Mouse (Mus musculus) kidney, postnatal 0 days (tissue): ENCODE results near the gene Nmur1. TPM values are rescaled to one million over a fixed set of nuclear protein-coding genes. Genes with fewer than 3 reads are reported as not detected.

Experiments
- ATAC-seq: fragments of 200-750 bp; cut with Nextera tagmentation; replicated peaks from 2 replicates; pipeline ENCODE4 v1.8.0; 2017; ENCODE audit warnings: low read depth, moderate number of reproducible peaks, moderate TSS enrichment, moderate library complexity; ENCODE audit not compliant: low FRiP score
- DNase-seq: peaks from one replicate; pipeline ENCODE4 v3.0.0-alpha.2; 2016; ENCODE audit warnings: low spot score
- H3K27ac ChIP-seq: fragments of 300-500 bp; sonication (generic); 2 replicates; pipeline ENCODE4 v1.5.1; 2014; ENCODE audit warnings: mild to moderate bottlenecking
- H3K27me3 ChIP-seq: fragments of 300-500 bp; sonication (generic); 2 replicates; pipeline ENCODE4 v1.6.1; 2014; ENCODE audit warnings: low read length, mixed read lengths; ENCODE audit not compliant: insufficient read depth
- H3K36me3 ChIP-seq: fragments of 300-500 bp; sonication (generic); 2 replicates; pipeline ENCODE4 v1.6.1; 2014; ENCODE audit warnings: low read length, mixed read lengths; ENCODE audit not compliant: insufficient read depth
- H3K4me1 ChIP-seq: fragments of 300-500 bp; sonication (generic); replicated peaks from 2 replicates; pipeline ENCODE4 v1.6.1; 2014; ENCODE audit warnings: antibody characterized with exemption, low read length, mixed read lengths; ENCODE audit not compliant: insufficient read depth
- H3K4me2 ChIP-seq: fragments of 300-500 bp; sonication (generic); 2 replicates; pipeline ENCODE4 v1.6.1; 2014; ENCODE audit warnings: mild to moderate bottlenecking, low read length, moderate library complexity, mixed read lengths
- H3K4me3 ChIP-seq: fragments of 300-500 bp; sonication (generic); replicated peaks from 2 replicates; pipeline ENCODE4 v1.5.1; 2014; ENCODE audit warnings: low read depth, low read length
- H3K9ac ChIP-seq: fragments of 300-500 bp; sonication (generic); 2 replicates; pipeline ENCODE4 v1.6.1; 2014; ENCODE audit warnings: low read depth, low read length
- H3K9me3 ChIP-seq: fragments of 300-500 bp; sonication (generic); replicated peaks from 2 replicates; pipeline ENCODE4 v1.6.1; 2016; ENCODE audit warnings: low read length, inconsistent platforms, mixed read lengths
- CTCF ChIP-seq: IDR thresholded peaks from 2 replicates; pipeline ENCODE4 v1.5.1; 2016; ENCODE audit warnings: antibody characterized with exemption, low read depth, mild to moderate bottlenecking, moderate library complexity
- WGBS: fragments of 180-500 bp; shearing (Covaris S2); extraction: QIAGEN DNeasy Blood & Tissue Kit; methylation state at CpG from one replicate; pipeline ENCODE4 v1.1.7; 2014; 5-methylcytosine and 5-hydroxymethylcytosine counted together
- polyA plus RNA-seq: library from polyadenylated mRNA; unstranded; fragments of >200 nt; fragmentation: Nextera tagmentation; extraction: Ambion mirVana; gene quantifications from 2 replicates; pipeline ENCODE4 v1.2.1, GENCODE M21; 2015

Gene Nmur1
- polyA plus RNA-seq, 1 experiment from 2014 or later: not detected

GRCm38 (mm10) chr1:86404834-86405233 is 21.2 kb downstream of the Nmur1 start:
- H3K4me2 ChIP-seq: no peak overlapping the region
- H3K9me3 ChIP-seq: no peaks in the 10 kb centered on the region
- H3K27me3 ChIP-seq: no peaks in the 10 kb centered on the region
- WGBS: 60% methylated on average over 5 of the region's 5 CpGs
- H3K4me3 ChIP-seq: no peak overlapping the region
- no peak overlapping the region for H3K9ac ChIP-seq
- TF ChIP-seq CTCF: peak; percentile 63
- H3K4me1 ChIP-seq: no peaks in the 10 kb centered on the region
- no peak for ATAC-seq
- no peak for DNase-seq
- H3K36me3 ChIP-seq: no peaks in the 10 kb centered on the region
- H3K27ac ChIP-seq: no peak overlapping the region

- H3K9ac ChIP-seq: no peak overlapping the region
- H3K36me3 ChIP-seq: no peaks in the 10 kb centered on the region
- no peak for TF ChIP-seq CTCF
- 53% methylated on average over 8 of the region's 8 CpGs for WGBS
- DNase-seq: no peak
- no peak overlapping the region for H3K4me3 ChIP-seq
- no peak overlapping the region for H3K4me2 ChIP-seq
- ATAC-seq: no peak
- no peaks in the 10 kb centered on the region for H3K27me3 ChIP-seq
- no peaks in the 10 kb centered on the region for H3K9me3 ChIP-seq
- no peak overlapping the region for H3K27ac ChIP-seq
- no peaks in the 10 kb centered on the region for H3K4me1 ChIP-seq
Observed at GRCm38 (mm10) chr1:86400096-86400754, 25.8 kb downstream of the Nmur1 start.

GRCm38 (mm10) chr1:86399322-86399721 is 26.7 kb downstream of the Nmur1 start:
- Histone ChIP-seq H3K4me3 (no peak overlapping the region), H3K27ac (no peak overlapping the region), H3K36me3 (no peaks in the 10 kb centered on the region), H3K9ac (no peak overlapping the region), H3K4me1 (no peaks in the 10 kb centered on the region), H3K27me3 (no peaks in the 10 kb centered on the region), H3K4me2 (no peak overlapping the region), H3K9me3 (no peaks in the 10 kb centered on the region)
- 82% methylated on average over 2 of the region's 3 CpGs for WGBS
- DNase-seq: no peak
- no peak for ATAC-seq
- TF ChIP-seq CTCF: no peak

- no peaks in the 10 kb centered on the region for H3K36me3 ChIP-seq
- no peaks in the 10 kb centered on the region for H3K27me3 ChIP-seq
- H3K27ac ChIP-seq: no peak overlapping the region
- no peaks in the 10 kb centered on the region for H3K9me3 ChIP-seq
- 40% methylated on average over 7 of the region's 7 CpGs for WGBS
- H3K4me2 ChIP-seq: no peak overlapping the region
- no peak overlapping the region for H3K4me3 ChIP-seq
- H3K9ac ChIP-seq: no peak overlapping the region
- ATAC-seq (no peak), DNase-seq (no peak)
- no peaks in the 10 kb centered on the region for H3K4me1 ChIP-seq
- TF ChIP-seq CTCF: no peak
Observed at GRCm38 (mm10) chr1:86398222-86398621, 27.8 kb downstream of the Nmur1 start.

- ATAC-seq: no peak
- WGBS: 75% methylated on average over 8 of the region's 8 CpGs
- Histone ChIP-seq H3K27me3 (no peaks in the 10 kb centered on the region), H3K36me3 (no peaks in the 10 kb centered on the region), H3K27ac (no peak overlapping the region), H3K4me2 (no peak overlapping the region), H3K4me3 (no peak overlapping the region), H3K9ac (no peak overlapping the region), H3K9me3 (no peaks in the 10 kb centered on the region), H3K4me1 (no peaks in the 10 kb centered on the region)
- TF ChIP-seq CTCF: no peak
- no peak for DNase-seq
Observed at GRCm38 (mm10) chr1:86397621-86398020, 28.4 kb downstream of the Nmur1 start.

- Histone ChIP-seq H3K27ac (no peak overlapping the region), H3K9ac (no peak overlapping the region), H3K27me3 (no peaks in the 10 kb centered on the region), H3K36me3 (no peaks in the 10 kb centered on the region), H3K9me3 (no peaks in the 10 kb centered on the region), H3K4me2 (no peak overlapping the region), H3K4me3 (no peak overlapping the region), H3K4me1 (no peaks in the 10 kb centered on the region)
- peak; percentile 46 for TF ChIP-seq CTCF
- DNase-seq: no peak
- WGBS: 75% methylated on average over 7 of the region's 7 CpGs
- no peak for ATAC-seq
Observed at GRCm38 (mm10) chr1:86395897-86396296, 30.1 kb downstream of the Nmur1 start.

- Histone ChIP-seq H3K9ac (no peak overlapping the region), H3K4me2 (no peak overlapping the region), H3K27me3 (no peaks in the 10 kb centered on the region), H3K36me3 (no peaks in the 10 kb centered on the region), H3K9me3 (no peaks in the 10 kb centered on the region), H3K4me1 (no peaks in the 10 kb centered on the region), H3K27ac (no peak overlapping the region), H3K4me3 (no peak overlapping the region)
- no peak for TF ChIP-seq CTCF
- ATAC-seq (no peak), DNase-seq (no peak)
- 73% methylated on average over 3 of the region's 3 CpGs for WGBS
Observed at GRCm38 (mm10) chr1:86394246-86394645, 31.8 kb downstream of the Nmur1 start.
